Mouse (Mus musculus) gastrocnemius, adult 2 months (tissue): ENCODE data around the gene Esyt1. TPM values are rescaled to one million over a fixed set of nuclear protein-coding genes. Genes with fewer than 3 reads are reported as not detected.

Experiments used
- DNase-seq: peaks from one replicate; pipeline ENCODE4 v3.0.0; 2022
- H3K27ac ChIP-seq: fragments of 200-600 bp; 2 replicates; pipeline ENCODE4 v1.8.1; 2022; ENCODE audit warnings: mild to moderate bottlenecking
- H3K4me3 ChIP-seq: fragments of 200-600 bp; 2 replicates; pipeline ENCODE4 v1.8.1; 2022; ENCODE audit warnings: mild to moderate bottlenecking, moderate library complexity
- CTCF ChIP-seq: fragments of 200-600 bp; IDR thresholded peaks from 2 replicates; pipeline ENCODE4 v1.8.1; 2022; ENCODE audit warnings: antibody characterized with exemption, mild to moderate bottlenecking, moderate library complexity
- intact Hi-C: fragments of 180-260 bp; cut with DNase I; formaldehyde crosslinking; loops from one replicate; pipeline ENCODE4 v1.15.1; 2025
- total RNA-seq, 2 experiments: library from RNA; stranded (reverse); gene quantifications; 2 replicates each; pipeline ENCODE4 v1.2.3; 2021

Gene Esyt1
- total RNA-seq, 2 experiments from 2014 or later = 13.7 to 14.3 TPM

- intact Hi-C loops = loop anchor here (2.0 to 10.0 kb wide), 2 partner anchors 51 to 173 kb away; partner anchors contain the start of gene Ankrd52
Observed at GRCm38 (mm10) chr10:128547361-128548032, 21.8 kb upstream of the Esyt1 start, which contains the start of gene Zc3h10. TSS of gene Zc3h10 (minus strand) at chr10:128547774.

DNA sequence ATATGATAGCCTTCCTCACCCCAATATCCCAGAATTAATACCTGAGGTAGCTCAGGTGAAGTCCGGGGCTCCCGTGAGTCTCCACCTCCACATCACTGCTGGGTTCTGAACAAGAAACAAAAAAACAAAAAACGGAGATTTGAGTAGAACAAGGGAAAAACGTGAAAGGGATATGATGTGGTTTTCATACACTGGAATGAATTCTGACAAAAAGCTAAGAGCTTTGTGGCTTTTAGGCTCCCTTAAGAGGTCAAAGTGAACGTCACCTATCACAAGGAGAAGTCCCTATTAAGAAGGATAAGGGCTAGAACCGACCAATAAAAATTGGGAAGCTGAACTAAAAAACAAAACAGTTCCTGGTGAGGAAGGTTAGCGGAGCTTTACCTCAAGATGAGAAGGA lies 21.1 kb upstream of the Esyt1 start:
- intact Hi-C loops = loop anchor here (2.0 to 10.0 kb wide), 2 partner anchors 50 to 172 kb away; partner anchors contain the start of gene Ankrd52
- H3K27ac ChIP-seq = peak overlapping the region; percentile 97
- no peak for DNase-seq
- TF ChIP-seq CTCF = no peak
- peak overlapping the region; percentile 81 for H3K4me3 ChIP-seq

More at GRCm38 (mm10) chr10:128547361-128548032, 21.8 kb upstream of the Esyt1 start, which contains the start of gene Zc3h10:
- peak within 1 kb of the TSS; percentile 81 for H3K4me3 ChIP-seq
- H3K27ac ChIP-seq = peak within 1 kb of the TSS; percentile 97
- DNase-seq = peak; percentile 95
- TF ChIP-seq CTCF = peak; percentile 67

GRCm38 (mm10) chr10:128546361-128546760 lies 20.7 kb upstream of the Esyt1 start:
- TF ChIP-seq CTCF = peak; percentile 82
- H3K27ac ChIP-seq = peak overlapping the region; percentile 97

DNA sequence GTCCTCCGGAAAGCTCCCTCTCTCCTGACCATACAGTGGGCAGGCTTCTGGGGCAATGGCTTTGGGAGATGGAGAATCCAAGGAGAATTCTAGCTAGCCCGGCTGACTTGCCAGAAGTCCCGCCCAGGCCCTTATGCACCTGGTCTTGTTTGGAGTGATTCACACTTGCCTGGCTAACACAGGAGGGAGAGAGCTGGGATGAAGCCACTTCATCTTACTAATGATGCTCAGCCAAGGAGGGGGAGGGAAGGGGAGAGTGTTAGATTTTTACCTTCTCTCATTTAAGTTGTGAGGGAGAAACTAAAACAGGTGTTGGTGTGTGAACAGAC lies 19.9 kb upstream of the Esyt1 start:
- no peak for TF ChIP-seq CTCF
- Histone ChIP-seq H3K4me3 (no peak overlapping the region), H3K27ac (peak overlapping the region; percentile 97)
- DNase-seq = no peak
- intact Hi-C loops = loop anchor here (10.0 kb wide), 1 partner anchor 171 kb away; the partner anchor contains the start of gene Ankrd52

More at GRCm38 (mm10) chr10:128546361-128546760, 20.7 kb upstream of the Esyt1 start:
- peak overlapping the region; percentile 81 for H3K4me3 ChIP-seq
- intact Hi-C loops = loop anchor here (2.0 to 10.0 kb wide), 2 partner anchors 50 to 172 kb away; partner anchors contain the start of gene Ankrd52
- DNase-seq = no peak

- no peak overlapping the region for H3K4me3 ChIP-seq
- no peak for TF ChIP-seq CTCF
- DNase-seq = peak; percentile 25
- intact Hi-C loops = loop anchor here (10.0 kb wide), 1 partner anchor 170 kb away; the partner anchor contains the start of gene Ankrd52
- H3K27ac ChIP-seq = peak overlapping the region; percentile 97; the same call in 1 of the 2 replicates
Observed at GRCm38 (mm10) chr10:128544674-128545569, 19.3 kb upstream of the Esyt1 start.

- H3K27ac ChIP-seq = peak overlapping the region; percentile 5; the same call in 1 of the 2 replicates
- intact Hi-C loops = loop anchor here (10.0 kb wide), 1 partner anchor 169 kb away; the partner anchor contains the start of gene Ankrd52
- DNase-seq = peak; percentile 26
- no peak for TF ChIP-seq CTCF
- no peak overlapping the region for H3K4me3 ChIP-seq
Observed at GRCm38 (mm10) chr10:128544151-128544657, 18.5 kb upstream of the Esyt1 start.

GRCm38 (mm10) chr10:128543100-128543499 lies 17.4 kb upstream of the Esyt1 start:
- no peak for TF ChIP-seq CTCF
- DNase-seq = no peak
- Histone ChIP-seq H3K4me3 (no peak overlapping the region), H3K27ac (peak overlapping the region; percentile 16; the same call in 1 of the 2 replicates)
- intact Hi-C loops = loop anchor here (10.0 kb wide), 1 partner anchor 168 kb away; the partner anchor contains the start of gene Ankrd52

GRCm38 (mm10) chr10:128538340-128538870 lies 12.7 kb upstream of the Esyt1 start:
- DNase-seq = no peak
- H3K4me3 ChIP-seq = no peak overlapping the region
- intact Hi-C loops = loop anchor here (5.0 kb wide), 1 partner anchor 36 kb away; no protein-coding TSS in a partner anchor
- no peak overlapping the region for H3K27ac ChIP-seq
- no peak for TF ChIP-seq CTCF

DNA sequence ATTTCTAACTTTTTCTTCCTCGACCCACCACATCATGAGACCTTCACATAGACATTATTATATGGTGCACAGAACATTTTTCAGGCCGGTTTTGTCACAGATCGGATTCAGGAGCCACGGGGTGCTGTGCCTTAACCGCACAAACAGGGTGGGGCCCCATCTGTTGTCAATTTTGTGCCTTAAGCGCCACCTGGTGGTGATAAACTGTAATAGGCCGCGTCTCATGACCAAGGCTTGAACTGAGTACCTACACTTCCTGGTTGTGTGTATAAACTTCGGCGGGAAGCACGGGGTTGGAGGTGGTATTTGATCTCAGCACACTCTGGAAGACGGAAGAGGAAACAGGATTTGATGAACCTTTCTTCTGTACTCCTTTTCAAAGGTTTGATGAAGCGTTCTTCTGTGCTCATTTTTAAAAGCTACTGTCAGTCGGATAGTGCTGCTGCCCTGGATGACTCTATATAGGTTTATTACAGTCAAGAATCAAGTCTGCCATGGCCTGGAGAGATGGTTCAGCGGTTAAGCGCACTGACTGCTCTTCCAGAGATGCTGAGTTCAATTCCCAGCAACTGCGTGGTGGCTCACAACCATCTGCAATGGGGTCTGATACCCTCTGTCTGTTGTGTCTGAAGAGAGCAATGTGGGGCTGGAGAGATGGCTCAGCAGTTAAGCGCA lies 10.7 kb upstream of the Esyt1 start:
- peak; percentile 90 for TF ChIP-seq CTCF
- H3K27ac ChIP-seq = peak overlapping the region; percentile 77
- intact Hi-C loops = loop anchor here (1.0 to 5.0 kb wide), 3 partner anchors 17 to 77 kb away; partner anchors contain the start of gene Smarcc2

DNA sequence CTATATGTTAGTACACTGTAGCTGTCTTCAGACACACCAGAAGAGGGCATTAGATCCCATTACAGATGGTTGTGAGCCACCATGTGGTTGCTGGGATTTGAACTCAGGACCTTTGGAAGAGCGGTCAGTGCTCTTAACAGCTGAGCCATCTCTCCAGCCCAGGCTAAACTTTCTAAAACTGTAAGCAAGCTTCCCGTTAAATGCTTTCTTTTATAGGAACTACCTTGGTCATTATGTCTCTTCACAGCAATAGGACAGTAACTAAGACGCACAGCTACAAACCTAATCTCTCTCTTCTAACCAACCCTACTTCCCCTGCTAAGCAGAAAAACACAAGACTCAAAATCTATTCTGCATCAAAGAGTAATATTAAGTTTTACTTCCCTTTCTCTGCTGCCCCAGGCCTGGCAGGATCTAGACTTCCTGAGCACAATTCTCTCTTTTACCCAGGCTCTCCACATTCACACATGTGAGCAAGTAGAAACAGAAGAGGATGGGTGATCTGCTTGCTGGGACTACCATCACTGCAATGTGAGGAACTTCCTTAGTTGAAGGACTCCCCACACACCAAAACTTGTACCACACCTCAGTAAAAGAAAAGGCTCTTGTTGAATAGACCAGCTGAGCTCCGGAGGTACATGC lies 10.1 kb upstream of the Esyt1 start:
- H3K27ac ChIP-seq = peak overlapping the region; percentile 77
- peak overlapping the region; percentile 57 for H3K4me3 ChIP-seq
- TF ChIP-seq CTCF = no peak
- intact Hi-C loops = loop anchor here (1.0 to 5.0 kb wide), 3 partner anchors 16 to 76 kb away; partner anchors contain the start of gene Smarcc2
- no peak for DNase-seq

More for the DNA sequence above, 10.7 kb upstream of the Esyt1 start:
- peak; percentile 89 for DNase-seq
- H3K4me3 ChIP-seq = peak overlapping the region; percentile 57

DNA sequence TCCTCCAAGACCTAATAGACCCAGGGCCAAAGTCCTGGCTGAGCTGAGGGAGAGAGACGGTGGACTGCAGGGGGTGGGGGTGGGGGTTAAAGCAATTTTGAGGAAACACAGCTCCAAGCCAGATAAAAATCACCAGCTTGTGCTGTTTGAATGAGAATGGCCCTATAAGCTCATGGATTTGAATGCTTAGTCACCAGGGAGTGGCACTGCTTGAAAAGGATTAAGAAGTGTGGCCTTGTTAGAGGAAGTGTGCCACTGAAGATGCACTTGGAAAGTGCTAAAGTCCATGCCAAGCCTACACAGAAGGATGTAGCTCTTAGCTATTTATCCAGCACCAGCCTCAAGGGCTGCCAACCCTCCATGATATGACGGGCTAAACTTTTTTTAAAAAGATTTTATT lies 9.5 kb upstream of the Esyt1 start:
- TF ChIP-seq CTCF = no peak
- Histone ChIP-seq H3K4me3 (no peak overlapping the region), H3K27ac (peak overlapping the region; percentile 77; the same call in 1 of the 2 replicates)
- intact Hi-C loops = loop anchor here (5.0 kb wide), 1 partner anchor 33 kb away; no protein-coding TSS in a partner anchor
- DNase-seq = no peak
